Mouse (Mus musculus): Measurements from ENCODE around the gene Atp6v0a4. TPM values are rescaled to one million over a fixed set of nuclear protein-coding genes. Genes with fewer than 3 reads are reported as not detected.
A peak's percentile ranks its signal among the peaks of the same experiment; 100 is the strongest.

Atp6v0a4 gene
- polyA plus RNA-seq, 1 experiment from 2014 or later, result 11.9 TPM

DNA sequence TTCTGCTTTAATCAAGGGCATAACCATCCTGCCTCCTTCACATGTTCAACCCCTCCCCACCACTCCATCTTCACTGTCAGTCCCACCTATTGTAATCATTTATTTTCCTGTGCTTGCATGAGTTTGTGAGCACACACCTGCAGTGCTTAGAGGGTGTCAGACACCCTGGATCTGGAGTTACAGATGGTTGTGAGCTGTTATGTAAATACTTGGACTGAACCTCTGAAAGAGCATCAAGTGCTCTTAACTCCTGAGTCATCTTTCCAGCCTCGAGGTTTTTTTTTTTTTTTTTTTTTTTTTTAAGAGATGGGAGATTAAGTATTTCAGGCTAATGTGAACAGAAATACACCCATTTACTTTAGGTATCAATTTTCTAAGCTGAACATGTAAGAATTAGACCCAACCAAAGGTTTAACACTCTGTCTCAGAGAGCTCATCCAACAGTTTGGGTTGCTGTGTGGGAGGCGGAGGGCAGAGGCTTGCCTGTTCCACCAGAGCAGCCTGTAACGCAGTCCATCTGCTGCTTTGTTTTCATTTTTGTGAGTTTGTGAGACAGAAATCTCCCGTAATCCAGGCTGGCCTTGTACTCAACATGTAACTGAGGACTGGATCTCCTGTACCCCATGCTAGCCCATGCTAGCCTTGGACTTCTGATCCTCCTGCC, 8.1 kb downstream of the Atp6v0a4 start:
- WGBS, result 28% methylated on average over 4 of the region's 4 CpGs
- Histone ChIP-seq H3K4me3 (ENCODE audit: low read depth, low read length) (no peak overlapping the region), H3K9me3 (ENCODE audit: control insufficient read depth, low read length) (no peaks in the 10 kb centered on the region), H3K4me2 (replicated peaks; ENCODE audit: low read depth) (no peak overlapping the region), H3K4me1 (replicated peaks; ENCODE audit: control insufficient read depth, insufficient read depth) (no peaks in the 10 kb centered on the region), H3K27ac (replicated peaks) (no peak overlapping the region), H3K9ac (ENCODE audit: low read length) (no peak overlapping the region), H3K36me3 (ENCODE audit: control insufficient read depth, insufficient read depth, low read length) (no peaks in the 10 kb centered on the region), H3K27me3 (ENCODE audit: control insufficient read depth, insufficient read depth, low read length) (no peaks in the 10 kb centered on the region)
- no peak for DNase-seq (ENCODE audit: low spot score)
- no peak for ATAC-seq (ENCODE audit: low FRiP score, low TSS enrichment)
- no peak for TF ChIP-seq EP300 (optimal IDR thresholded peaks at IDR 0.05)
- TF ChIP-seq CTCF (IDR thresholded peaks at IDR 0.05; ENCODE audit: low read depth), result no peak

DNA sequence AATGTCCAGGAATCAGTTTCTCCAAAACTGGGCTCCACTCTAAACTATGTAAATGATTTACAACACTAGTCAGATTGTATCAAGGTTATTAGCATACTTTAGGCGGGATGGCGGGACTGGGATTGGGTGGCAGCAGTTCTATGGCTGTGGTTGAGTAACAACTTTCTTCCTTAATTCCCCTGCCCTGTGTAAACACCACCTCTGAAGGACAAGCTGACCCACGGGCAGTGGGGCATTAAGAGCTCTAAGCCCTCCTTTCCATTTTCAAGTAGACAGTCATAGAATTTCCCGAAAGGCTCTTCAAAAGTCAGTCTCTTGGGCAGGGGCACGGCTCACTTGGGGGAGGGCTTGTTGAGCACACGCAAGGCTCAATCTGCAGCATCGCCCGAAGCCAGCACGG, 13.5 kb downstream of the Atp6v0a4 start:
- no peak for ATAC-seq (ENCODE audit: low FRiP score, low TSS enrichment)

DNA sequence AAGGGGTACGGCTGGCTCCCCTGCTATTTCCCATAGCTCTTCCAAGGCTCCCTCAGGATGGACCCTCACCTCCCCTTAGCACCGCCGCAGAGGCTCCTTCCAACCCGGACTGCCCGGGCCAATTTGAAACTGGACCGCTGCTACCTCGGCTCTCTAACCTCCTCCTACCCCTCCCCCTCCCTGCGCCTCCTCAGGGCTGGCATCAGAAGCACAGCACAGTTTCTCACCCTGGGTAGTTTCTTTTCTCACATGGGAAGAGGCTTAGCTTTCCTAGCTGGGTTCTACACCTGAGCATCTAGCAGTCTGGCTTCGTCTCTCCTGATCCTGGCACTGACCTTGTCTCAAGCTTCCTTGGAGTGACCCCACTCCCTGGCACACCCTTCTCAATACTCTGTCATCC, 14.5 kb downstream of the Atp6v0a4 start:
- Histone ChIP-seq H3K9me3 (ENCODE audit: control insufficient read depth, low read length) (no peaks in the 10 kb centered on the region), H3K4me2 (replicated peaks; ENCODE audit: low read depth) (peak overlapping the region; percentile 29; the same call in 1 of the 2 replicates), H3K27me3 (ENCODE audit: control insufficient read depth, insufficient read depth, low read length) (no peaks in the 10 kb centered on the region), H3K9ac (ENCODE audit: low read length) (no peak overlapping the region), H3K27ac (replicated peaks) (no peak overlapping the region), H3K4me1 (replicated peaks; ENCODE audit: control insufficient read depth, insufficient read depth) (no peaks in the 10 kb centered on the region), H3K36me3 (ENCODE audit: control insufficient read depth, insufficient read depth, low read length) (no peaks in the 10 kb centered on the region), H3K4me3 (ENCODE audit: low read depth, low read length) (no peak overlapping the region)
- peak; percentile 33 for DNase-seq (ENCODE audit: low spot score)
- no peak for TF ChIP-seq EP300 (optimal IDR thresholded peaks at IDR 0.05)
- TF ChIP-seq CTCF (IDR thresholded peaks at IDR 0.05; ENCODE audit: low read depth), result no peak
- ATAC-seq (ENCODE audit: low FRiP score, low TSS enrichment), result peak; percentile 25; the same call in 1 of the 2 replicates
- WGBS, result 21% methylated on average over 9 of the region's 9 CpGs

More for the DNA sequence above, 13.5 kb downstream of the Atp6v0a4 start:
- H3K9me3 ChIP-seq (ENCODE audit: control insufficient read depth, low read length), result no peaks in the 10 kb centered on the region
- no peaks in the 10 kb centered on the region for H3K36me3 ChIP-seq (ENCODE audit: control insufficient read depth, insufficient read depth, low read length)
- H3K4me2 ChIP-seq (replicated peaks; ENCODE audit: low read depth), result no peak overlapping the region
- H3K9ac ChIP-seq (ENCODE audit: low read length), result no peak overlapping the region
- no peak overlapping the region for H3K4me3 ChIP-seq (ENCODE audit: low read depth, low read length)
- DNase-seq (ENCODE audit: low spot score), result no peak
- 54% methylated on average over 9 of the region's 9 CpGs for WGBS
- H3K27ac ChIP-seq (replicated peaks), result no peak overlapping the region
- no peaks in the 10 kb centered on the region for H3K4me1 ChIP-seq (replicated peaks; ENCODE audit: control insufficient read depth, insufficient read depth)
- no peaks in the 10 kb centered on the region for H3K27me3 ChIP-seq (ENCODE audit: control insufficient read depth, insufficient read depth, low read length)
- no peak for TF ChIP-seq CTCF (IDR thresholded peaks at IDR 0.05; ENCODE audit: low read depth)

DNA sequence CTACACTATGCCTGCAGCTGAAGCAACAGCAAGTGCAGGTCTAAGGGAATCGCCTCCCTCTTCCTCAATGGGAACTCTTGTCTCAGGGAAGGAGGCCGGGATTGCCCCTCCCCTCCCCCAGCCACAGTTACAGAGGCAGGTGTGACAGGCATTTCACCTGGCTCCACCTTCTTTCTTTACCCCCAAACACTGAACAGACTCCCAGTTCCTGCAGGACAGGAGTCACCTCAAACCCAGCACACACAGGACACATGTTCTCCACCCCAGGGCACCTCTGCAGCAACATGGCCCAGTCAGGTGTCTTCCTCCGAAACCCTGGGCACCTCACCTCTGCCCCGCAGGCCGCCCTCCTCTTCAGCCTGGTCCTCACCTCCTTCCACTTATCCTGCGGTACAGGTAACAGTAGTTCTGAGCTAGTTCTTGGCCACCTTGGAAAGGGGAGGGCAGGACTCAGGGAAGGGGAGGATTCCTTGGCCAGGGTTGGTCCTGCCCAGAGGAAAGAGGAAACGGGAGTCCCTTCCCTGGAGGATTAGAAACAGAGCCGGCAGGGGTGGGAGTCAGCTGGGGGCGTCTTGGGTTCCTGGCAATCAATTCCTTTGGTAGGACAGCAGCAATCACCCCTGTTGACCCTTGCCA, 15.1 kb downstream of the Atp6v0a4 start, which contains the start of gene Tmem213:
Gene Tmem213 (plus strand): TSS at position 96 of the 636 bp plus-strand sequence.
- Histone ChIP-seq H3K27me3 (ENCODE audit: control insufficient read depth, insufficient read depth, low read length) (no peaks in the 10 kb centered on the region), H3K4me1 (replicated peaks; ENCODE audit: control insufficient read depth, insufficient read depth) (no peaks in the 10 kb centered on the region), H3K36me3 (ENCODE audit: control insufficient read depth, insufficient read depth, low read length) (no peaks in the 10 kb centered on the region), H3K4me2 (replicated peaks; ENCODE audit: low read depth) (peak within 1 kb of the TSS; percentile 29; the same call in 1 of the 2 replicates), H3K9ac (ENCODE audit: low read length) (no peak within 1 kb of the TSS), H3K4me3 (ENCODE audit: low read depth, low read length) (no peak within 1 kb of the TSS), H3K27ac (replicated peaks) (no peak within 1 kb of the TSS), H3K9me3 (ENCODE audit: control insufficient read depth, low read length) (no peaks in the 10 kb centered on the region)
- TF ChIP-seq CTCF (IDR thresholded peaks at IDR 0.05; ENCODE audit: low read depth), result no peak
- no peak for TF ChIP-seq EP300 (optimal IDR thresholded peaks at IDR 0.05)
- ATAC-seq (ENCODE audit: low FRiP score, low TSS enrichment) (peak; percentile 50), DNase-seq (ENCODE audit: low spot score) (no peak)
- 31% methylated on average over 9 of the region's 9 CpGs for WGBS

DNA sequence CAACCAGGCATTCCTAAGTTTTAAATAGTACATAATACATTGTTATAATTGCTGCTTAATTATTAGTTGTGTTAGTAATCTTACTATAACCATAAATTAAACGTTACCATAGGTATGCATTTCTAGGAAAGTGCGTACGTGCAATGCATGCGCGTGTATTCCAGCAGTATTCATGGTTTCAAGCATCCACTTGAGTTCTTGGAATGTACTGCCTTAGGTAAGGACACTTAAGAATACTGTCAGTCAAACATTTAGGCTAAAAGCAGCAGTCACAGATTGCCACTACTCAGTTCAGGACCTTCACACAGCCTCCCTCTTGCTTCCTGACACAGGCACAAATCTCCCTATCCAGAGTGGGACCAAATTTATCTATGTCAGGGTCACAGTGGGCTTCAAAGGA, 15.9 kb downstream of the Atp6v0a4 start:
- no peaks in the 10 kb centered on the region for H3K4me1 ChIP-seq (replicated peaks; ENCODE audit: control insufficient read depth, insufficient read depth)
- no peak for ATAC-seq (ENCODE audit: low FRiP score, low TSS enrichment)
- no peak for DNase-seq (ENCODE audit: low spot score)
- 90% methylated on average over 5 of the region's 5 CpGs for WGBS
- no peaks in the 10 kb centered on the region for H3K27me3 ChIP-seq (ENCODE audit: control insufficient read depth, insufficient read depth, low read length)
- H3K4me2 ChIP-seq (replicated peaks; ENCODE audit: low read depth), result no peak overlapping the region
- TF ChIP-seq CTCF (IDR thresholded peaks at IDR 0.05; ENCODE audit: low read depth), result no peak
- no peak for TF ChIP-seq EP300 (optimal IDR thresholded peaks at IDR 0.05)
- H3K4me3 ChIP-seq (ENCODE audit: low read depth, low read length), result no peak overlapping the region
- H3K27ac ChIP-seq (replicated peaks), result no peak overlapping the region
- H3K36me3 ChIP-seq (ENCODE audit: control insufficient read depth, insufficient read depth, low read length), result no peaks in the 10 kb centered on the region
- no peaks in the 10 kb centered on the region for H3K9me3 ChIP-seq (ENCODE audit: control insufficient read depth, low read length)
- no peak overlapping the region for H3K9ac ChIP-seq (ENCODE audit: low read length)

DNA sequence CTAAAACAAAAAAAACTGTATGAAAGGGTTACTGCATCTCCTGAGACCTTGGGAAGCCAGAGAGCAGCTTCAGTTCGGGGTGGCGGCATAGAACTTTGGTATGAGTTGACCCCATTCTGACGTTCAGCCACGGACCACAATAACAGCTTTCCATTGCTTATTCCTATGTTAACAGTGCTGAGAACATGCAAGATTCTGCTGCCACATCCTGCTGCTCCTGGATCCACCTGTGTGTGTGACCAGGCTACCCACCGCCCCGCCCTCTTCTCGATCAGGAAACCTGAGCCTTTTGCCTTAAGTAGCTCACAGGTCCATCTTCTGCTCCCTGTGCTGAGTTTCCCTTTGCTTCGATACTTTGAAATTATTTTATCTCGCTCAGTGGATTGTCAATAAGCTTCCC, 18.5 kb downstream of the Atp6v0a4 start:
- no peaks in the 10 kb centered on the region for H3K9me3 ChIP-seq (ENCODE audit: control insufficient read depth, low read length)
- WGBS, result 73% methylated on average over 9 of the region's 9 CpGs
- no peak overlapping the region for H3K4me3 ChIP-seq (ENCODE audit: low read depth, low read length)
- no peaks in the 10 kb centered on the region for H3K36me3 ChIP-seq (ENCODE audit: control insufficient read depth, insufficient read depth, low read length)
- no peak overlapping the region for H3K9ac ChIP-seq (ENCODE audit: low read length)
- H3K27ac ChIP-seq (replicated peaks), result no peak overlapping the region
- H3K4me1 ChIP-seq (replicated peaks; ENCODE audit: control insufficient read depth, insufficient read depth), result no peaks in the 10 kb centered on the region
- TF ChIP-seq CTCF (IDR thresholded peaks at IDR 0.05; ENCODE audit: low read depth) (no peak), EP300 (optimal IDR thresholded peaks at IDR 0.05) (no peak)
- no peak overlapping the region for H3K4me2 ChIP-seq (replicated peaks; ENCODE audit: low read depth)
- DNase-seq (ENCODE audit: low spot score) (peak; percentile 51), ATAC-seq (ENCODE audit: low FRiP score, low TSS enrichment) (no peak)
- H3K27me3 ChIP-seq (ENCODE audit: control insufficient read depth, insufficient read depth, low read length), result no peaks in the 10 kb centered on the region

Measured in stomach, postnatal 0 days (tissue).